Mouse (Mus musculus) frontal cortex, postnatal 14 days (tissue): ENCODE data around the gene Itga1.

Source experiments
- DNase-seq, 2 experiments: peaks; one replicate each; pipeline ENCODE4 v3.0.0; 2022; ENCODE audit warnings: low spot score in 2 of 2

Gene Itga1

DNA sequence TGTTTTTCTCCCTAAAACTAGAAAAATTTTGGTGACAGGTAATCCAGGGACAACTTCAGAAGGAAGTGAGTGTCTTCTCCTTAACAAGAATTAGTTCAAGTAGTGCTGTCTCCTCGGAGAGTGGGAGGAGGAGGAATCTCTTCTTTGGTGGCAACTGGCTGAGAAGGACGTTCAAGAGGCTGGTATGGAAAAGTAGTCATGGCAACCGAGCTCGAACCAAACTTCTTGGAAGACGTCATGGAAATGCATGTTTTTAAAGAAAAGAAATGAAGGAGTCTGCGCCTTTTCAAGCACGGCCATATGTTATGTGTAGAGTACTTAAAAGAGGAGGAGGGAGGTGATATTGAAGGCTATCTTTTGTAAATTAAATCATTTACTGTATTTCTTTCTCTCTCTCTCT lies 49.2 kb downstream of the Itga1 start:
- peak; percentile 15 to 18 for DNase-seq

DNA sequence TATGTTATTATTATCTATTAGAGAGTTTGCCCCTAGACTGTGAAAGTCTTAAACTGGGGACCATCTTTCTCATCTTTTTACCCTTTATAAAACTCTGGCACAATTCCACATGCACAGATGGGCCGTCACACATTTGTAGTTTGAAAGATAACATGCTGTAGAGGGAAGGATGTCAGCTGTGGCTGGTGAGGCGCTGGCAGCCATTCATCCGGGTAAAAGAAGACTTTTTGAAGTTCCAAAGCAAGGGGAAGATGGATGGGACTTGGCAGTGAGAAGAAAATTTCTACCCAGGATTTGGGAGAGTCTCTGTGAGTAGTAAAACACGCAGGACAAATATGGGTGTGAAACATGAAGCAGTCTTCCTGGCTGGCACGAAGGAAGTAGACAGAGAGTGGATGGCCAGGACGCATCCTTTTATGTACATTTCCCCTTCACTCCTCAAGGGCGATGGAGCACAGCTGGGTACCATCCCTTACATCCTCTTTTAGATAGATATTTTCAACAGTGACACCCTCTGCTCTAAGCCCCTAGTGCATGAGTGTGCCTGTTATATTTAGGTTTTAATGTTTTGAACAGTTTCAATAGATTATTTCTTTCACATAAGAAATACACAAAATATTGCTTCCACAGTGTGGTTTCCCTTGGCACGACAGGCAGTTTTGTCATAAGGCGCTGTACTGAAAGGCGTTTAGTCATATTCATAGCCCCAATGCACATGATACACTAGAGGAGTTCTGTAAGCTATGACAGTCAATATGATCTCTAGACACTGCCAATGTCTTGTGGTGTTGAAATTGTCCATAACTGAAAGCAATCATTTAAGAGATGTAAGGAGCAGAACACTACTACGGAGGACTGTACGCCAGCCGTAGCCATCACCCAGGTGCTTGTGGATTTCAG lies 50.9 kb downstream of the Itga1 start:
- DNase-seq, result peak in 1 of 2 experiments; percentile 6

DNA sequence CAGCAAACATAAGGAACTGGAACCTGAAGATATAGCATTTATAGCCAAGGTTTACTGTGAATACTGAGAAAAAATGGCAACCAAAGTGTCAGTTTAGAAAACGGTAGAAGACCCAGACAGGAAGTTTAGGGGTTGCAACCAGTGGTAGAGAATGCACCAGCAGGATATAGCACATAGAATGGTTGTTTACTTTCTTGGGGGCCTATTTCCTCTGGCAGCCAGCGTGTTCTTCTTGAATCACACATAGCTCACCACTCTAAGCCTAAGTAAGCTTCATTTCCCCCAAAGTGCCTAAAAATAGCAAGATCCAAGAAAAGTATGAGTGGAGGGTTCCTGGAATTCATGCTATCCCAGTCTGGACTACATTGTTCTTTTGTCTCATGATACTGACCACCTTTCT lies 59.1 kb downstream of the Itga1 start:
- no peak for DNase-seq

DNA sequence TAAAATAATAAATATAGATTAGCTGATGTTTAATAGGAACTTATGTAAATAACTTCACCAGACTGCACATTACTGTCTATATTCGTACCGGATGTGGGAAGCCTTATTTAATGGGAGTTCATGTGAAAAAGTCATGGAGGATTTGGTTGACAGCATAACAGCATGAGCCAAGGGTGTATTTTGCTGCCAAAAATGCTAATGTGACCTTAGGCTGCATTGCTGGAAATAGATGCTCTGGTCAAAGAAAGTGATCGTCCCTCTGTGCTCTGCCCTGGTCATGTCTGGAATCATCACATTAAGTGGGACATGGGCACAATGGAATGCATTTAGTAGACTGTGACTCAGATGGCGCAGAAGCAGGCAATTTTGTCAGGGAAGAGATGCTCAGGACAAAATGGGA lies 64.5 kb downstream of the Itga1 start:
- DNase-seq, result no peak

DNA sequence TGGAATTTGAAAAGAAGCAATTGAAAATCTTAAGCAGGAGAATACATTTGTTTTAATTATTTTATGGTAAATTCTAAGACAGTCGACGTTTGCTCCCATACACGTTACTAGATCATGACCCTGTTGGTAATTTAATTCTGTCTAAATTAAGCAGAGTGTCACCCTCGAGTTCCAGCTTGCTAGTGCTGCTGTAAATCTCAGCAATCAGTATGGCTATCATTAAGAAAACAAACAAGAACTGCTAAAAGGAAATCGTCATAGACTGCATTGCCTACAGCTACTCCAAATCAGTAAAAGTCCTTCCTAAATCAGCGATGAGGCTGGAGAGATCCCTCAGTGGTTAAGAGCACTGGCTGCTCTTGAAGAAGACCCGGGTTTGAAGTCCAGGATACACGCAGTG lies 66.4 kb downstream of the Itga1 start:
- DNase-seq, result no peak

DNA sequence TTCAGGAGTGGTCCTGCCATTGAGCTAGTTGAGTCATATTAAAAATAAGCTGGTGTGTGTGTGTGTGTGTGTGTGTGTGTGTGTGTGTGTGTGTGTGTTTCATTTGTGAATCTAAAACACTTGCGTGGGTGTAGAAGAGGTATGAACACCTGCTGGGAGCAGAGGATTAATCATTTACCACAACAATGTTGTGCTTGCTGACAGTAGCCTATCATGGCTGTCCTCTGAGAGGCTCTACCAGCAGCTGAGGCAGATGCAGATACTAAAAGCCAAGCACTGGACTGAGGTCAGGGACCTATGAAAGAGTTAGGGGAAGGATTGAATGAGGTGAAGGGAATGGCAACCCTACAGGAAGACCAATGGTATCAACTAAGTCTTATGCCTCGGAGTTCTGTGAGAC lies 68.6 kb downstream of the Itga1 start:
- no peak for DNase-seq

DNA sequence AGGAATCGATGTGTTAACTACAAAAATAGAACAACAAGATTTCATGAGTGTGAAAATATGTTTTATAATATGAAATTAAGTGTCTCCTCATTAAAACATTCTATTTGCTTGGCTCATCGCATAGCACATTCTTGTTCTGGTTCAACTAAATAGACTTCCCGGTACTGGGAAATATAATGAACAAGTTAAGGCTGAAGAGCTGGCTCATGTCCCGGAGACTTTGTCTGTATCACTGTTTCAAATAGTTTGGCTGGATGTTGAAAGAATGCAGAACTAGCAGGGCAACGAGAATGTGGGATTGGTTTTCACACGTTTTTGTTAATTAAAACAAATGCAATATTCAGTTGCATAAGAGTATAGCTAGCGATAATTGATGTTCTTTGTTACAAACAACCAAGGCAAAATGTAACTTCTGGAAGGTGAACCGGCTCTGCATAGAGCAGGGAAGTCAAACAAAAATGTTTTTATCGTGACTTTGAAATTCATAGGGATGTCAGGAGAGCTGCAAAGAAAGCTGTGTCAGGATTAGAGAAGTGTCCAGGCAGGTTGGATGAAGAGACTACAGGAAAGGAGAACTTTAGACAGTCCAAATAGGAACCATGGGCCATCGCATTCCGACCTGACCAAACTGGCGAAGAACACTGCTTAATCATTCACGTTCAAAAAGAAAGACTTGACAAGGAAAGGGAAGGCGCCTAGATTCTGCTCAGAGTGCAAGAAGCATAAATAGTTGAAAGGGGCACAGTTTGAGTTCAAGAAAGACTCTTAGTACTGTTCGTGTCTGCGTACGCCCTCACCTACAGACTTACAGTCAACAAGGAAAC lies 70.4 kb downstream of the Itga1 start:
- no peak for DNase-seq

DNA sequence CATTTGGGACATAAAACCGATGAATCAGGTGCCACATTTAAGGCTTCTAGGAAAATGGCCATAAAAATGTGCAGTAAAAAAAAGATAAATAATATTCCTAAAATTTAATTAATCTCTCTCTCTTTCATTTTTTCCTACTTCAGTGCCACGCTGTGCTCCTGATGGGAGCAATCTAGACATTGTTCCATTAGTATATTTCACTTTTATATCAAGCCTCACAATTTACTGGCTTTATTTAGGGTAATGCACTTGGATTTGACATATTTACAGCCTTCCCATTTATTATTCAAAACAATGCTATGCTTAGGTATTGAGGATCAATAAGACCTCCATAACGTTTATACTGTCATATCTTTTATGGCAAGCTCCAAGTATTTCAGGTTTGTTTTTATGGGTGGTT lies 76.4 kb downstream of the Itga1 start:
- no peak for DNase-seq

DNA sequence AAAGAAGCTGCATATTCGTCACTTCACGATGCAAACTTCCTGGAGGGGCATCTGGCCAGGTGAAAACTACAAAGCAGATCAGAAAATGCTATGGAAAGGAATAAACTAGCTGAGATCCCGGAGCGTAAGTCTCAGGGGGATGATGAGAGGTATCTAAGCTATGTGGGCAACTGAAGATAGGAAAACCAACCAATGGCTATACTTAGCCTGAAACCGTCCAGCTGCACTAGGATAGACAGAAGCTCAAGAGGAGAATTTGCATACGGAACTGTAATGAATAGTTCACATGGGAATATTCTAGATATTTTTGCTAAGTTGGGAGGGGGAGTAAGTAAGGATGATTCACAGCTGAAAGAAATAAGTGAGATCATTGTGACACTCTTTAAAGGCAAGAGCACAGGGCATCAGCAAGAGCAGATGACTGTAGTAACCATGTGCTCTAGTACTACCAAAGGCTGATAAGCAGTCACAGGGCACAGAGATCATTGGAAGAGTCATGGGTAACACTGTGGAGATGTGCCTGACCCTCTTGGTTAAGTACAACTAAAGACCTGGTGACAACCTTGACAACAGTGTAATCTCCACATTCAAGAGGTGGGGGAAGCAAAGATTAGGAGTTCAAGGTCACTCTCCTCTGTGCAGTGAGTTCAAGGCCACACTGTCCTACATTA lies 79.5 kb downstream of the Itga1 start:
- DNase-seq, result no peak

DNA sequence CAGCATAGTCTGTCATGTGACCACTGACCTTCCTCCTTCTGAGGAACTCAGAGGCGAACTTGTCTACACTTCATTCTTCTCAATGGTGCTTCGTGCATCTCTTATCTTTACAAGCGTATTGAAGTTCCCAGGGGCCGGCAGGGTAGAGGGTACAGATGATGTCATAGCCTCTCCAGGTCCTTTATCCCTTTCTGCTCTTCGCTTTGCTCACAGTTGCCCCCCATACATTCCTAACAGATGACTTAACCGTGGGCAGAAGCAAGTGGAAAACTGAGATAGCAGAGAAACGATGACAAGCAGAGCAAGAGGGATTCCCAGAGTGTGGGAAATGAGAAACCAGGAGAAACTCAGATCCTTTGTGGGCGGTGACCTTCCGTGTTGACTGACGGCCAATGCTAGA lies 80.4 kb downstream of the Itga1 start:
- no peak for DNase-seq

DNA sequence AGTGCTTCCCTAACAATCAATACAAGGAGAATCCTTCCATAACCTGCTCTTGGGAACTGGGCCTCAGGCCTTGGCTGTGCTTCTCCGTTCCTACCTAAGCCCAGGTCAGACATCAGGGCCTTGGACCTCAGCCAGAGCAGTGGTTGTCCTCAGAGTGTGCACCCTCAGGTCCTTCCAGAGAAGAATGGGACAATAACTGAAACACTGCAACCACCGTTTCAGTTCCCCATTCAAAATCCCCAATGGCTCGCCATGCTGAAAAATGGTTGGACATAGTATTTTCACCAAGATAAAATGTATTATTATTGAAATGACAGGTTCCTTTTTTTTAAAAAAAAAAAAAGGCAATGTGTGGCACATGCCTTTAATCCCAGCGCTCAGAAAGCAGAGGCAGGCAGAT lies 81.0 kb downstream of the Itga1 start:
- DNase-seq, result no peak

DNA sequence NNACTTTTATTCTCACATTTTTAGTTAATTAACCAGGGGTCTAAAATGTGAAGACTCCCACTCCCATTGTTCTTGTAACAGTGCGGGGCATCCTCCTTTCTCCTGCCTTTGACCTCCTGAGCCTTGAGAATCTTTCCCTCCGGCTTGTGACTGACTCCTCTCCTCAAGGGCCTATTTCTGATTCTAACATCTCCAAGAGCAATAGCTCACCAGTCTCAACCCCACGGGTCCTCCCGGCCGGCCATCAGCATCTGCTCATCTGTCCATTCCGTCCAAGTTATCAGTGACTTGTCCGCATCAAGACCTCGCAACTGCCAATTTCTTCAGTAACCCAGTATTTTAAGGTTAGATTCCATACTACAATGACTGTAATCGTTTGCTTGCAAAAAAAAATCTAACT lies 84.2 kb downstream of the Itga1 start:
- DNase-seq, result no peak

DNA sequence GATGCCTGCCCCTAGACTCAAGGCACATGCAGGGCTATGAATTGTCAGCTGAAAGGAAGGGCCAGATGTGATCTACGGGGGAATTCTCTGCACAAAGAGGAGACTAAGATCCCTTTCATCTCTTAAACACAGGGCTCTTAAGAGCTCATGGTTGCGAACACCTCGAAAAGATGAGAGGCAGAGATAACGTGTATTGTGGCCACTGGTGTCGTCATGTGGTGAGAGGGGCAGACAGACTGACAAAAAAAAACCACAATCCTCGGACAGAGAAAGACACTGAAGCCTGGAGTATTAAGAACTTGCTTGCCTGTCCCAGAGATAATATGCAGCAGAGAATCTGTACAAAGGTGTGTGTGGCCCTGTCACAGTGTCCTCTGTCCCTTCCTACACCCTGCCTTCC lies 90.2 kb downstream of the Itga1 start:
- no peak for DNase-seq

DNA sequence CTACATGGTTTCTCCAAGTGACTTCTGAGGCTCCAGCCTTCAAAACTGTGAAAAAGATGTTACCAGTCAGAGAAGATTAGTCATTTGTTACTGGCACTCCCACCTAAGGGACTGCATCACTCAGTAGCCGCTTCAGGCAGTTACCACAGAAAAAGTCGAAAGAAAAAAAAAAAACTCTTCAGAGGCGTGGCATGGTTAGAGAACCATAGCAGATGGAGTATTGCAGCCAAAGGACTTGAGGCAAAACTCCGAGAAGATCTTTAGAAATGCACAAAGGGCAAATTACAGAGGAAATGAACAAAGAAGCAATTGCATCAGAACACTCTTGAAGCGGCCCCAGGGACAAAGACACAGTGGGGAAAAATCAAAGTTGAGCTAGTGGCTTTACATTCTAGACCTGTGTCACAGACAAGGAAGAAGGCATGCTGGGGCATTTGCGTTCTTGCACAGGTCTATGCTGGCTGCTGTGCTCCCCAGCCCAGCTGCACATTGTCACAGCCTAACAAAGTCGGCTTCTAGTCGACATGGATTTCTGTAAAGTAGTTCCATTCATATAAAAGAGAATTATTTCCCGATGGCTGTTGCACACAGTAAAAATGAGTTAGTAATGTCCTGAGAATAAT lies 95.4 kb downstream of the Itga1 start:
- no peak for DNase-seq

DNA sequence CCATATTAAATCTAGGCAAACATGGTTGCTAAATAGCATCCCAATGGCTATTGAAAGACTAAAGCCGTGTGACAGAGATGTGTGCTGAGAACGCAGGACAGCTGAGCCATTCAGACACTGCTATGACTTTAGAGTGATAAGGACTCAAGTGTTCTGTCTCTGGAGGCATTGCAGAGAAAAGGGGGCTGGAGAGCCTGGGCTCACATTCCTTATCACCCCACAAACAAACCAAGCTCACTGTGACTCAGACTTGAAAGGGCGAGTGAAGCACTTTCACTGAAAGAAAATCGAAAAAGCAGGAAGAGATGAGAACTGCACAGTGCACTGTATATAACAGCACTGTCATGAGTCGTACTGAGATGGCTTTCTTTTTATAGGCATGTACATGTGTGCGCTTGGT lies 96.4 kb downstream of the Itga1 start:
- DNase-seq, result no peak

DNA sequence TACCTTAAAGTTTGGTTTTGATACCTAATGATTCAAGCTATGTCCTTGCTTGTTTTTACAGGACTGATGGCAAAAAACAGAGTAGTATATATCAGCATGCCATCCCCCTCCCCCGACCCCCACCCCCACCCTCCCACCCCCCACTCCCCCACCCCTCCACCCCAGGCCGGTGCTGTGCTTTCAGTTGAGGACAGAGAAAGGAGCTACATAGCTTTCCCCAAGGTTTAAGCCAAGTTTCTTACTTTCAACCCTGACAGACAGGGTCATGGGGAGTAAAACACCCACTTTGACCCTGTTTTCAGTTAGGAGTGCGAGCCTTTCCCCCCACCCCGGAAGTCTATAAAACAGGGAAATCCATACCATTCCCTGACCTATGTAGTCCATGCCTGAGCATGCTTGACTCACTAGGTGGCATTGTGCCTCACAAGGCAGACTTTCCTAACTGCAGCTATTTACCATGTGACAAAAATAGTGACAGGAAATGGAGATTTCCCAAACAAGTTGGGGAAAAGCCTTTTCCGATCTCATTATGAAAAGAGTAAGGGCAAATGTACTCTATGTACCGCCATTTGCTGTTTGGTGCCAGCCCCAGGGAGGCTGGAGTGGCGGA lies 98.2 kb downstream of the Itga1 start:
- no peak for DNase-seq

DNA sequence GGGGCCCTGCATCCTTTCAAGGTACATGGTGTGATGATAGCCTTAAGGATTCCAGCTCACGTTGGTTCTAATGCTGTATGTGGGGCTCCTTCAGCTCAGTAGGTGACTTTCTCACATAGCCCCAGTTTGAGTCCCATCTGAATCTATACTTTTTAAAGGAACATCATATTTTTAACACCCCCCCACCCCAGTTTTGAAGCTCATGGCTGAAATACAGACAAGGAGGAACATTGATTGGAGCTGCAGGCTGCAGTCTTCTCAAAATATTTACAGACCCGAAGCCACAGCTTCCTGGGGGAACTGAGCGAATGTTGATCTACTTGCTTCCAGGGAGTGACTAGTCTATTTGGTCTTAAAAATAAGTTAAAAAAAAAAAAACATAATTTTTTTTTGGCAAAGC lies 98.9 kb downstream of the Itga1 start:
- no peak for DNase-seq

DNA sequence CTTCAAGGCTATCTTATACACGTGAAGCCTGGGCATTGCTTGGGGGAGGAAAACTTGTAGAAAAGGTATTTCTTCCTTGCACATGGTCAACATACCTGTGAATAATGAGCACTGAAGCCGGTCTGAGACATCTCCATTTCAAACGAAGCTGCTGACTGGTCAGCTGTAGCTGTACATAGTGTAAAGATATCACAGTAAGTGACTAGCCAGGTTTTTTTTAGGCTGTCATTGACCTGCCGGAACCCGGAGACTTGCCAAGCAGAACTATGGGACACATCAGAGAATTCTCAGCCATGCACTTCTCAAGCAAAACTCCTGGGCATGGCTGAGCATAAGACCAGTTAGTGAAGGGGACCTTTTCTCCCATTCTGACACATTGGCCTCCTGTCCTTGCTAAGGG lies 99.6 kb downstream of the Itga1 start:
- no peak for DNase-seq

DNA sequence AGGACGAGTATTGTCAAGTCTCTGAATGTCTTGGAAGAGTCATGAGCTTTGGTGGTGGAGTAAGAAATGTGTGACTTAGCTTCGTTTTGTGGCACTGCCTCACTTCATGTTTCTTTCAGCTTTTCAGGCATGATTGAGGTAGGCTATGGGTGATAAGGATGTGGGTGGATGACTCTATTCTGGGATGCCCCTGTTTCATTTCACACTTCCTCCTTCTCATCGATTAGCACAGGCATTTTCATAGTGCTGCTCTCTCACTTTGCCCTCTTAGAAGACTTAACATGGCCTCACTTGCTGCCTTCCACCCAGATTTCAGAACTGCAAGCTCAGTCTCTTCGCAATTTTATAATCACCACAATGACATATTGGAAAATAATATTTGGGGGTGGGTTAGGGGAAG lies 102.2 kb downstream of the Itga1 start:
- DNase-seq, result no peak

DNA sequence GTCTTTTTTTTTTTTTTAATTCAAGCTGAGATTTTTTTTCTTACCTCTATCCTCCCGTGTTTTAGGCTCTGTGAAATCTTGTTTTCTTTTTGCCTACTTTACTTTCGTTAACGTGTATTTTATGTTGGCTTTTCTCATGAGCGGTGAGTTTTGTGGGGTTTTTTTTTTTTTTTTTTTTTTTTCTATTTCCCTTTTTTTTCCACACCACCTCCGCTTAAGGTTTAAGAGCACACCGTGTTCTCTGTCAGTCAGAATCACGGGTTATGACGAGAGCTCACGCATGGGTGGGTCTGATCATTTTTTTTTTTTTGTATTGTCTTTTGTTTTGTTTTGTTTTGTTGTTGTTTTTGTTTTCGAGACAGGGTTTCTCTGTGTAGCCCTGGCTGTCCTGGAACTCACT lies 103.7 kb downstream of the Itga1 start:
- DNase-seq, result no peak

DNA sequence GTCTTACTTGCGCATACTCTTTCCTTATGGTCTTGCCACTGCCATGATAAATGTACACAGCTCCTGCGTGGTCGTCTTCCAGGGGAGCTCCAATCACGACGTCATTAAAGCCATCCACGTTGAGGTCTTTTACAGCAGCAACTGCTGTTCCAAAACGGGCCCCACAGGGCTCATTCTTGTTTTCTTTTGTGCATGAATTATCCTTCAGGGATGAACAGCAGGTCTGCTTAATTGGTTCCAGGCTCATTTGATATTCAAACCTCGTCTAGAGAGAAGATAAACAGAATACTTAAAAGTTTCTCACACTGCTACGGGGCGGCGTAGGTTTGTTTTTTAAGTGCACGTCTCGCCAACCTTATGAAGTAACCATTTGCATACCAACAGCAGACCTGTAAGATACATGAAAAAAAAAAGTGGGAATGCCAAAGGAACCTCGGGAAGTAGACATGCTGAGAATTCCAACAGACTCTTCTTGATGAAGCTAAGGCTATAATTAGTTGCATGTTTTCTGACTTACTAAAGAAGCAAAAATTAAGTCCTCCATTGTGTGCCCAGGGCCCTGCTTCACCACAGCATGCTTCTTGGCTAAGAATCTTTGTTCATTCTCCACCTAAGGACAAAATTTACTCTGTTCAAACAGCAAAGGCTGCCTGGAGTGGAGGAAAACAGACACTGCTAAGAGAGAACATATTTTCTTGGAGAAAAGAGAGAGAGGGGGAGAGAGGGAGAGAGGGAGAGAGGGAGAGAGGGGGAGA lies 109.3 kb downstream of the Itga1 start:
- no peak for DNase-seq
